Mouse (Mus musculus): ENCODE measurements around the gene Urgcp.

The Urgcp gene

GRCm38 (mm10) chr11:5782199-5782944, 20.2 kb upstream of the Urgcp start:
- DNase-seq: no peak

GRCm38 (mm10) chr11:5780035-5780499, 17.9 kb upstream of the Urgcp start:
- peak; percentile 81 for DNase-seq

- no peak for DNase-seq
Measured at GRCm38 (mm10) chr11:5778481-5778880, 16.3 kb upstream of the Urgcp start.

- no peak for DNase-seq
Measured at GRCm38 (mm10) chr11:5766019-5766418, 3.8 kb upstream of the Urgcp start.

- no peak for DNase-seq
Measured at GRCm38 (mm10) chr11:5762633-5762982, 432 bp upstream of the Urgcp start.

GRCm38 (mm10) chr11:5753755-5754154, 8.4 kb downstream of the Urgcp start:
- DNase-seq: no peak

GRCm38 (mm10) chr11:5744951-5745350, 17.2 kb downstream of the Urgcp start:
- DNase-seq: no peak

- DNase-seq: no peak
Measured at GRCm38 (mm10) chr11:5742106-5742505, 20.1 kb downstream of the Urgcp start.

- peak; percentile 66 for DNase-seq
Measured at GRCm38 (mm10) chr11:5740965-5741627, 21.1 kb downstream of the Urgcp start.

- DNase-seq: no peak
Measured at GRCm38 (mm10) chr11:5740599-5740964, 21.6 kb downstream of the Urgcp start.

- DNase-seq: no peak
Measured at GRCm38 (mm10) chr11:5739846-5740245, 22.3 kb downstream of the Urgcp start.

GRCm38 (mm10) chr11:5738888-5739632, 23.1 kb downstream of the Urgcp start:
- no peak for DNase-seq

GRCm38 (mm10) chr11:5737137-5737536, 25.0 kb downstream of the Urgcp start:
- no peak for DNase-seq

- no peak for DNase-seq
Measured at GRCm38 (mm10) chr11:5734323-5734722, 27.9 kb downstream of the Urgcp start.

- no peak for DNase-seq
Measured at GRCm38 (mm10) chr11:5732401-5732800, 29.8 kb downstream of the Urgcp start.

GRCm38 (mm10) chr11:5729582-5729981, 32.6 kb downstream of the Urgcp start:
- DNase-seq: no peak

GRCm38 (mm10) chr11:5718611-5719354, 43.4 kb downstream of the Urgcp start:
- no peak for DNase-seq

- no peak for DNase-seq
Measured at GRCm38 (mm10) chr11:5716938-5717705, 45.1 kb downstream of the Urgcp start.

- no peak for DNase-seq
Measured at GRCm38 (mm10) chr11:5716246-5716645, 45.9 kb downstream of the Urgcp start.

- DNase-seq: no peak
Measured at GRCm38 (mm10) chr11:5715630-5716105, 46.5 kb downstream of the Urgcp start, which contains the start of gene Mrps24. Gene Mrps24, minus strand, starts transcription at chr11:5715680.

GRCm38 (mm10) chr11:5715179-5715578, 47.0 kb downstream of the Urgcp start:
- DNase-seq: no peak

All from cerebellum, adult 9-10 months (tissue).